Mouse (Mus musculus): Measurements from ENCODE around the gene Tlr9.

- TF ChIP-seq CTCF (IDR thresholded peaks at IDR 0.05) (no peak), EP300 (IDR thresholded peaks at IDR 0.05) (no peak)
Observed at GRCm38 (mm10) chr9:106265358-106266075, 43.1 kb downstream of the Tlr9 start.
